ENCODE assay signal across 8 mouse cellular contexts in genomic region chr3:97932131-97932530, GRCm38 (mm10). TPM values are rescaled to one million over a fixed set of nuclear protein-coding genes. Genes with fewer than 3 reads are reported as not detected.
DNase-seq lines count a peak whose midpoint lies in the region; ATAC-seq and TF ChIP-seq lines count a peak whose summit lies in the region.

No protein-coding gene starts in this region.

- TF ChIP-seq CTCF in thymus, adult 2 months (IDR thresholded peaks at IDR 0.05; ENCODE audit: borderline replicate concordance, control insufficient read depth, extremely low read depth, insufficient read depth, low read length, poor library complexity), result no peak

- no peaks in the 10 kb centered on the region for H3K9me3 ChIP-seq in kidney, embryonic 16.5 days (ENCODE audit: low read length)
- no peaks in the 10 kb centered on the region for H3K9me3 ChIP-seq in midbrain, embryonic 10.5 days (replicated peaks)

- H3K4me2 ChIP-seq in kidney, embryonic 16.5 days (replicated peaks; ENCODE audit: low read depth, low read length), result peak overlapping the region; percentile 46

- DNase-seq in heart, adult 11 months, result peak; percentile 97
- no peak for DNase-seq in heart, postnatal 14 days
- DNase-seq in midbrain, embryonic 10.5 days (ENCODE audit: low spot score), result no peak
- peak; percentile 30 for DNase-seq in thymus, adult 2 months
- no peak for DNase-seq in testis, postnatal 10 days (ENCODE audit: low spot score)
- no peak for DNase-seq in adrenal gland, postnatal 4 days (ENCODE audit: low spot score in 2 of 2)

- WGBS in kidney, embryonic 16.5 days, result 2% methylated on average over 10 of the region's 10 CpGs
- 34% methylated on average over 10 of the region's 10 CpGs for WGBS in midbrain, embryonic 10.5 days
- WGBS in thymus, adult 2 months, result under 1% methylated on average over 10 of the region's 10 CpGs

- peak overlapping the region; percentile 53 for H3K9ac ChIP-seq in kidney, embryonic 16.5 days (replicated peaks; ENCODE audit: low read length)

- no peak for TF ChIP-seq POLR2A in thymus, adult 2 months (IDR thresholded peaks at IDR 0.05; ENCODE audit: control insufficient read depth, extremely low read depth, insufficient read depth, low read length, poor library complexity)

- no peaks in the 10 kb centered on the region for H3K27me3 ChIP-seq in kidney, embryonic 16.5 days (ENCODE audit: insufficient read depth, low read length)
- peaks cover 56% of the 10 kb centered on the region for H3K27me3 ChIP-seq in midbrain, embryonic 10.5 days (ENCODE audit: low read depth, poor library complexity, severe bottlenecking)
- H3K27me3 ChIP-seq in thymus, adult 2 months (ENCODE audit: control insufficient read depth, insufficient read depth, low read length), result no peaks in the 10 kb centered on the region

- ATAC-seq in common myeloid progenitor, adult 5-6 weeks (replicated peaks; ENCODE audit: low read depth, poor library complexity, severe bottlenecking), result peak; percentile 71
- ATAC-seq in kidney, embryonic 16.5 days (ENCODE audit: low FRiP score, low TSS enrichment), result peak; percentile 30; the same call in 1 of the 2 replicates

- peaks cover 38% of the 10 kb centered on the region for H3K4me1 ChIP-seq in kidney, embryonic 16.5 days (ENCODE audit: insufficient read depth, low read length)
- peaks cover 44% of the 10 kb centered on the region for H3K4me1 ChIP-seq in midbrain, embryonic 10.5 days
- H3K4me1 ChIP-seq in thymus, adult 2 months (replicated peaks; ENCODE audit: control insufficient read depth, insufficient read depth, low read length), result peaks cover 23% of the 10 kb centered on the region

- peak overlapping the region; percentile 12; the same call in 1 of the 2 replicates for H3K27ac ChIP-seq in kidney, embryonic 16.5 days (ENCODE audit: low read length)
- peak overlapping the region; percentile 61; the same call in 1 of the 2 replicates for H3K27ac ChIP-seq in midbrain, embryonic 10.5 days (replicated peaks)
- H3K27ac ChIP-seq in thymus, adult 2 months (ENCODE audit: control insufficient read depth, insufficient read depth, low read length), result no peak overlapping the region

- H3K4me3 ChIP-seq in kidney, embryonic 16.5 days (ENCODE audit: low read length), result peak overlapping the region; percentile 17
- no peak overlapping the region for H3K4me3 ChIP-seq in midbrain, embryonic 10.5 days
- H3K4me3 ChIP-seq in thymus, adult 2 months (ENCODE audit: control insufficient read depth, insufficient read depth, low read length), result peak overlapping the region; percentile 32

- intact Hi-C loops in heart, postnatal 14 days (cut with DNase I), result loop anchor here (5.0 kb wide), 1 partner anchor 80 kb away; the partner anchor contains the start of gene Notch2

- H3K36me3 ChIP-seq in kidney, embryonic 16.5 days (ENCODE audit: insufficient read depth, low read length), result no peaks in the 10 kb centered on the region
- no peaks in the 10 kb centered on the region for H3K36me3 ChIP-seq in midbrain, embryonic 10.5 days
- no peaks in the 10 kb centered on the region for H3K36me3 ChIP-seq in thymus, adult 2 months (ENCODE audit: control insufficient read depth, insufficient read depth, low read length)

RNA-seq across cellular contexts. Expression of gene Sec22b, which starts 31.1 kb away (rescaled TPM):
- total RNA-seq in heart, postnatal 14 days (2021), result 10 to 100 TPM; 36.9 to 41.6 TPM
- 40.5 and 56.4 TPM in 2 replicates for total RNA-seq in common myeloid progenitor, adult 5-6 weeks (2017)
- polyA plus RNA-seq in kidney, embryonic 16.5 days (2015; fragmentation: Nextera tagmentation; extraction: Ambion mirVana), result 138 and 147 TPM in 2 replicates
- 111 and 116 TPM in 2 replicates for polyA plus RNA-seq in midbrain, embryonic 10.5 days (2016; fragmentation: Nextera tagmentation; extraction: Ambion mirVana)
- 35.2 and 36.6 TPM in 2 replicates for polyA plus RNA-seq in thymus, adult 2 months (2012; rRNA removed)
- 100 to 1,000 TPM; 123 TPM for total RNA-seq in adrenal gland, postnatal 4 days (2021)

RNA-seq across cellular contexts. Expression of gene Pde4dip, which starts 43.6 kb away (rescaled TPM):
- 1,000 to 10,000 TPM; 1,706 to 1,771 TPM for total RNA-seq in heart, postnatal 14 days (2021)
- total RNA-seq in common myeloid progenitor, adult 5-6 weeks (2017), result 5.6 and 6.1 TPM in 2 replicates
- polyA plus RNA-seq in kidney, embryonic 16.5 days (2015; fragmentation: Nextera tagmentation; extraction: Ambion mirVana), result 27.5 and 28.1 TPM in 2 replicates
- polyA plus RNA-seq in midbrain, embryonic 10.5 days (2016; fragmentation: Nextera tagmentation; extraction: Ambion mirVana), result 18.5 and 22.8 TPM in 2 replicates
- polyA plus RNA-seq in thymus, adult 2 months (2012; rRNA removed), result 18.7 and 56.2 TPM in 2 replicates
- 10 to 100 TPM; 43.0 to 64.5 TPM for total RNA-seq in adrenal gland, postnatal 4 days (2021)

Comparison
In these comparisons a context has a peak if more than half of its experiments do, and no peak if none do; other contexts are left out.
1. DNase-seq: peak in heart, adult 11 months (single experiment) and thymus, adult 2 months (single experiment); none in heart, postnatal 14 days (0 of 2), midbrain, embryonic 10.5 days (single experiment), testis, postnatal 10 days (single experiment) and adrenal gland, postnatal 4 days (0 of 2).
2. RNA of gene Pde4dip, which starts 43.6 kb away (total RNA-seq): 1,706 to 1,771 TPM in heart, postnatal 14 days; 43.0 to 64.5 TPM in adrenal gland, postnatal 4 days and 5.6 to 6.1 TPM in common myeloid progenitor, adult 5-6 weeks; every median in the first group is over 10 times any median in the second.